Mouse (Mus musculus) embryonic fibroblast, embryonic 13.5 days (primary cell): ENCODE data around the gene Kdelr1. TPM values are rescaled to one million over a fixed set of nuclear protein-coding genes. Genes with fewer than 3 reads are reported as not detected.
"Not testable (repeated sequence)": the region's sequence is repeated elsewhere in the genome, so short reads cannot be mapped to it uniquely, and the experiment has no call there.

Experiments
- H3K27ac ChIP-seq: 2 replicates; pipeline ENCODE4 v1.5.1; 2012; ENCODE audit warnings: low read length, control low read depth, inconsistent platforms; ENCODE audit not compliant: insufficient read depth
- H3K4me1 ChIP-seq: 2 replicates; pipeline ENCODE4 v1.6.1; 2011; ENCODE audit warnings: low read length; ENCODE audit not compliant: control insufficient read depth, insufficient read depth
- H3K4me3 ChIP-seq: 2 replicates; pipeline ENCODE4 v1.5.1; 2011; ENCODE audit warnings: mild to moderate bottlenecking, control low read depth, low read length; ENCODE audit not compliant: insufficient read depth
- CTCF ChIP-seq: IDR thresholded peaks from 2 replicates; pipeline ENCODE4 v1.5.1; 2011; ENCODE audit warnings: mild to moderate bottlenecking, control low read depth, low read length, moderate library complexity, borderline replicate concordance; ENCODE audit not compliant: insufficient read depth
- POLR2A ChIP-seq: IDR thresholded peaks from 2 replicates; pipeline ENCODE4 v1.6.1; 2011; ENCODE audit warnings: low read depth, mild to moderate bottlenecking, control low read depth, low read length, moderate library complexity
- polyA plus RNA-seq: library from polyadenylated mRNA; stranded (reverse); fragments of >200 nt; gene quantifications from 2 replicates; pipeline ENCODE4 v1.2.4, GENCODE M21; 2011; ENCODE audit warnings: low read depth; ENCODE audit not compliant: missing spikeins, insufficient read length

Gene Kdelr1
- polyA plus RNA-seq, 1 experiment, result 303 TPM

GRCm38 (mm10) chr7:45895931-45896516, 23.5 kb downstream of the Kdelr1 start:
- Histone ChIP-seq H3K4me1 (no peaks in the 10 kb centered on the region), H3K27ac (no peak overlapping the region), H3K4me3 (no peak overlapping the region)
- TF ChIP-seq POLR2A (no peak), CTCF (no peak)

DNA sequence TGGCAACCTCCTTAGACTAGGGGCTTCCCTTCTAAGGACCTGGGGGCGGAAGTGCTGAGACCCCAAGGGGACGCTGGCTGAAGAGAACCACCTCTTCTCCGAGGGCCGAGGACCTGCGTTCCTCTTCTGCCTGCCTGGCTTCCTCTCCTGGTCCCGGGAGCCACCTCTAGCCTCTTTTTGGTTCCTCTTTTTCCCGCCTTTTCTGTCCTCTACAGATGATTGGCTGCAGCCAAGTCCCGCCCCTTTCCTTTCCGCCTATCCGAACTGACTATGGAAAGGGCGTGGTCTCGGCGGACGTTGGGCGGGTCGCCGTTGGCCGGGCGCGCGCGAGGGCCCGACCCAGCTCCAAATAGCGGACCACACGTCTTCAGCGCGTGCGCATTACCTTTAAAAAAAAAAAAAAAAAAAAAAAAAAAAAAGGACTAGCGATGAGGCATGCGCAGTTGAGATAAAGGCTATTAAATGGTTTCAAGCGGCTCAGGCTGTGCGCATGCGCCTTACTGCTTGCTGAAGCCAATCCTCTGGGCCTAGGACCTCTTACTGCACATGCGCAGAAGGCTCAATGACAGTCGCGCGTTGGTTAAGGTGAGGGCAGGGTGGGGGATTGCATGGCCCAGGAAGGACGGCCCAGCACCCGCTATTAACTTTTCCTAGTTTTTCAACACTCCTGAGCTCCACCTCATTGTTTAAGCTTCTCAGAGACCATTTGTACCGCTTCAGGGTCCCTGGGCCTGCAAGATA, 24.1 kb downstream of the Kdelr1 start, which contains the start of the genes Syngr4 and Tmem143:
Gene Syngr4 (minus strand): TSS at position 198 of the 741 bp plus-strand sequence.
Gene Tmem143 (plus strand): TSS at position 425 of the 741 bp plus-strand sequence.
- peak within 1 kb of the TSS; percentile 44 for H3K4me3 ChIP-seq
- no peaks in the 10 kb centered on the region for H3K4me1 ChIP-seq
- peak within 1 kb of the TSS; percentile 24 for H3K27ac ChIP-seq
- TF ChIP-seq POLR2A (peak; percentile 94), CTCF (no peak)

DNA sequence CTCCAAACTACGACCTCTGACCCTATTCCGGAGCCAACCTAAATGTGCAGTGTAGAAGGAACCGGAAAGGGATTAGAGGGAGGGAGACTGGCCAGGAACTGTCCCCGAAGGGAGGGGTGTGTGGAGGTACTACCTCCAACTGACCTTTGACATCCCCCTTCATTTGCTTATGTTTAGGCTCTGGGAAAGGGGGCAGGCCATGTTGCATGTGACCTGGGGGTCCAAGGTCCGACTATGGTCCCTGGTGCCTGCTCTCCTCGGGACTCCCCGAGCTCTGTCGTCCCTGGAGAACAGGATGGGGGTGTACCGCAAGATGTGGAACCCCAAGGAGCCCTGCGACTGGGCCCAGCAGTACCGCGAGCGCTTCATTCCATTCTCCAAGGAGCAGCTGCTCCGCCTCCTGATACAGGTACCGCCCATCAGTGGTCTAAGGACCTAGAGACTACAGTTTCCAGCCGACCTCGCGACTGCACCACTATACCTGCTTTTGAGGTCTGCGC, 24.7 kb downstream of the Kdelr1 start:
- peak overlapping the region; percentile 44 for H3K4me3 ChIP-seq
- peak overlapping the region; percentile 24 for H3K27ac ChIP-seq

DNA sequence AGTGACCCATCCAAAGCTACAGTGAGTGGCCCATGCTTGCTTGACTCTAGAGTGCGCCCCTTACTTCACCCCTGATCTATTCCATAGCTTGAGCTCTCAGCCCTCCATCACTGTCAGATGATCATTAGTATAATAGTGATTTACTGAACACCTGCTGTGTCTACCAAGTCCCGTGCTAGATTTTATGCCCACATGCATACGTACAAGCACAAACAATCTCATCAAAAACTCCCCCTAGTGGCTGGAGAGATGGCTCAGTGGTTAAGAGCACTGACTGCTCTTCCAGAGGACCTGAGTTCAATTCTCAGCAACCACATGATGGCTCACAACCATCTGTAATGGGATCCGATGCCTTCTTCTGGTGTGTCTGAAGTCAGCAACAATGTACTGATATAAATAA, 25.6 kb downstream of the Kdelr1 start:
- H3K27ac ChIP-seq, H3K4me3 ChIP-seq: not testable (repeated sequence)

More for the DNA sequence above, 24.7 kb downstream of the Kdelr1 start:
- H3K4me1 ChIP-seq, result no peaks in the 10 kb centered on the region
- TF ChIP-seq POLR2A (peak; percentile 57; the same call in 1 of the 2 replicates), CTCF (no peak)

DNA sequence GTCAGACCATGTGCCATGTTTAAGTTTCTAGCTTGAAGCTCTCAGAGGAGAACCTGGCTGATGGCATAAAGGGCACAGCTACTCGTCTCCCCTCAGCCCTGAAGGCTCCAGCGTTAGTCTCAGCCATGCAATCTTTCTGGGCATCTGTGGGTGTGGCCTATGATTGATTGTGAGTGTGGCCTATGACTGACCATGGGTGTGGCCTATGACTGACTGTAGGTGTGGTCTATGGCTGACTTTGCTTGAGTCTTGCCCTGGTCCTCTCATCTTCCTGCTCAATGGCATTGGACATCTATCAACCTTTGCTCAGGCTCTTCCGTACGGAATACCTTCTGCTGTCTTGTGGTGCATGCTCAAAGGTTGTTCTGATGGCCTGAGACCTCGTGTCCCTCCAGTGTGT, 29.0 kb downstream of the Kdelr1 start:
- Histone ChIP-seq H3K4me3 (no peak overlapping the region), H3K4me1 (no peaks in the 10 kb centered on the region)
- TF ChIP-seq CTCF (no peak), POLR2A (no peak)

More for the DNA sequence above, 25.6 kb downstream of the Kdelr1 start:
- not testable (repeated sequence) for H3K4me1 ChIP-seq

DNA sequence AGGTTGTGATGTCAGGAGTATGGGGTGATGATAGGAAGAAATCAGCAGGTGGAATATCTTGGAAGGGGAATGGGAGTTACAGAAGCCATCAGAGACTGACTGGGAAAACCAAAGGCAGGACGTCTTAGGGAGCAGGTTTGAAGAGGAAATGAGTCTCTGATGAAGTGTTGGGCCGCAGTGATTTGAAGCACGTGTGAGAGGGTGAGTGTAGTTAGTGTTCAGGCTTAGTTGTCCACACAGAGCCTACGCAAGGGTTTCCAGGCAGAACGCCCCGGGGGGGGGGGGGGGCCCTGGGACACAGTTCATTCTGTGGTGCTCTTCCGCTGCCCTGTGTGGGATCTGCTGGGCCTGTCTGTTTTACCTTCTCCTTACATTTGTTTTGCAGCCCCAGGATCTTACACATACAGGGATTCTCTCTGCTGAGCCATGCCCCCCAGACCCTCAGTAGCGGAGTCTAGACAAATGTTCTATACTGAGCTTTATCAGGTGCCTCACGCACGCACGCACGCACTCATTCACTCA, 30.0 kb downstream of the Kdelr1 start:
- H3K4me3 ChIP-seq, result no peak overlapping the region
- H3K4me1 ChIP-seq, result no peaks in the 10 kb centered on the region
- H3K27ac ChIP-seq, result no peak overlapping the region
- no peak for TF ChIP-seq CTCF
- TF ChIP-seq POLR2A, result no peak

More for the DNA sequence above, 29.0 kb downstream of the Kdelr1 start:
- no peak overlapping the region for H3K27ac ChIP-seq

GRCm38 (mm10) chr7:45906622-45907021, 34.0 kb downstream of the Kdelr1 start:
- Histone ChIP-seq H3K4me3 (no peak overlapping the region), H3K4me1 (no peaks in the 10 kb centered on the region), H3K27ac (no peak overlapping the region)
- TF ChIP-seq CTCF (no peak), POLR2A (no peak)

GRCm38 (mm10) chr7:45908384-45908783, 35.8 kb downstream of the Kdelr1 start:
- H3K27ac ChIP-seq, result no peak overlapping the region
- TF ChIP-seq POLR2A (no peak), CTCF (no peak)
- H3K4me3 ChIP-seq, result no peak overlapping the region
- no peaks in the 10 kb centered on the region for H3K4me1 ChIP-seq

GRCm38 (mm10) chr7:45909145-45909544, 36.6 kb downstream of the Kdelr1 start:
- TF ChIP-seq CTCF (no peak), POLR2A (no peak)
- no peak overlapping the region for H3K27ac ChIP-seq
- no peaks in the 10 kb centered on the region for H3K4me1 ChIP-seq
- no peak overlapping the region for H3K4me3 ChIP-seq

DNA sequence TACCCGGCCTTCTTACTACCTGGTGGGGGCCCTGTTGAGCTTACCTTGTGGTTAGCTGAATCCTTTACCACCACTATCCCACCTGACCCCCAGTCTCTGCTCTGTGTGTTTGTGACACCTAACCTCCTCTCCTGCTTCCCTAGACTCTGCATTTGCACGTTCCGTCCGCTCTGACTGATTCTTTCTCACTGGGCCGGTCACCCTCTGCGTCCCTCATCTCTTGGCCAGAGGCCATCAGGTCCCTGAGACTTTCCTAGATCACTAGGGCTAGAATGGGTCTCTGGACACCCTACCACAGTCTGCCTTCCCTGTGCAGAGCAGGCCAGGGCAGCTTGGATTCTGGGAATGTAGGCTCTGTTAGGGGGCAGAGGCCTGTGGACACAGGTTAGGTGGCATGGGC, 41.5 kb downstream of the Kdelr1 start:
- TF ChIP-seq CTCF (no peak), POLR2A (no peak)
- Histone ChIP-seq H3K4me3 (no peak overlapping the region), H3K4me1 (0 out of 2 replicates have a peak, but pooled peaks cover 5% of the 10 kb centered on the region), H3K27ac (no peak overlapping the region)
